Comparison of ENCODE assay signal across 22 mouse cellular contexts in the genomic region with DNA sequence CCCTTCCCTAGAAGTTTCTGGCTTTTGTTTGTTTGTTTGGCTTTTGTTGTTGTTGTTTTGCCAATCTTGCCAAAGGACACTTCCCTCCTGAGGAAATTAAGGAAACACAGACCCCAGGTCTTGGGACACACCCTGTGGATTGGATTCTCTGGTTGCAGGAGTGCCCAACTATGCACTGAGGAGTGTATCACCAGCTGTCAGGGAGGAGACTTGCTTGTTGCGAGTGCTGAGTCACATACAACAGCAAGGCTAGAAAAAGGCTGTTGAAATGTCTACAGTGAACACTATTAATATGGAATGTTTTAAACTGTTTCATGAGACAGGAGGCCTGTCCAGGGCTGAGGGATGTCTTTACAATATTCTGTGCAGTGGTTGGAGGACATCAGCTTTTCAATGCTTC. TPM values are rescaled to one million over a fixed set of nuclear protein-coding genes. Genes with fewer than 3 reads are reported as not detected.
DNase-seq lines count a peak whose midpoint lies in the region; ATAC-seq and TF ChIP-seq lines count a peak whose summit lies in the region.
"Had no signal": no experiment of that assay in that cellular context is flagged by ENCODE, and none has a peak within 500 bp of the region (broad histone marks: within the 10 kb centered on the region; RNA-seq: fewer than 3 reads in every experiment).

No protein-coding gene starts in this region.

- 23% methylated on average over 1 of the region's 1 CpGs for WGBS in stomach, postnatal 0 days

- H3K4me1 ChIP-seq in stomach, postnatal 0 days (replicated peaks; ENCODE audit: control insufficient read depth, insufficient read depth), result no peaks in the 10 kb centered on the region
- H3K4me1 ChIP-seq: forebrain, embryonic 13.5 days; heart, embryonic 10.5 days; hindbrain, embryonic 15.5 days had no signal

- H3K79me3 ChIP-seq in C2C12 (ENCODE audit: low read depth), result no peaks in the 10 kb centered on the region

- H3K9me3 ChIP-seq in stomach, postnatal 0 days (ENCODE audit: control insufficient read depth, low read length), result no peaks in the 10 kb centered on the region
- H3K9me3 ChIP-seq: embryonic facial prominence, embryonic 10.5 days; forebrain, embryonic 13.5 days; heart, embryonic 10.5 days; hindbrain, embryonic 10.5 days; hindbrain, embryonic 15.5 days had no signal

- no peaks in the 10 kb centered on the region for H3K79me2 ChIP-seq in C2C12 (ENCODE audit: control insufficient read depth, insufficient read depth)

- TF ChIP-seq EP300 in stomach, postnatal 0 days (optimal IDR thresholded peaks at IDR 0.05), result no peak

- peak; percentile 65; the same call in 1 of the 2 replicates for ATAC-seq in stomach, postnatal 0 days (ENCODE audit: low FRiP score, low TSS enrichment)
- ATAC-seq: forebrain, embryonic 13.5 days; forebrain, postnatal 0 days; intestine, embryonic 16.5 days had no signal

- no peaks in the 10 kb centered on the region for H3K36me3 ChIP-seq in C2C12 (ENCODE audit: control insufficient read depth, insufficient read depth)
- H3K36me3 ChIP-seq in stomach, postnatal 0 days (ENCODE audit: control insufficient read depth, insufficient read depth, low read length), result no peaks in the 10 kb centered on the region
- H3K36me3 ChIP-seq: embryonic facial prominence, embryonic 10.5 days; heart, embryonic 10.5 days; hindbrain, embryonic 10.5 days; hindbrain, embryonic 15.5 days had no signal

- peak; percentile 29 for DNase-seq in layer of hippocampus, adult 9-10 months (ENCODE audit: low spot score)
- no peak for DNase-seq in layer of hippocampus, adult 8-10 months (ENCODE audit: low spot score in 2 of 2)
- peak; percentile 22 for DNase-seq in adipocyte (ENCODE audit: low spot score)
- DNase-seq in stomach, postnatal 0 days (ENCODE audit: low spot score), result no peak
- no peak for DNase-seq in right cerebral cortex, postnatal 36 days (ENCODE audit: low spot score in 2 of 2)
- no peak for DNase-seq in kidney, postnatal 14 days
- no peak for DNase-seq in right cerebral cortex, postnatal 4 days
- DNase-seq: adrenal gland, postnatal 10 days; B cell, adult 2 months; cerebellum, adult 11-12 months; cerebellum, adult 9-10 months; cerebellum, postnatal 36 days; forebrain, postnatal 0 days; gastrocnemius, postnatal 36 days; heart, adult 18-20 months had no signal

- no peak for TF ChIP-seq CTCF in C2C12 (IDR thresholded peaks at IDR 0.05; ENCODE audit: control insufficient read depth, insufficient read depth, insufficient read length)
- no peak for TF ChIP-seq CTCF in stomach, postnatal 0 days (IDR thresholded peaks at IDR 0.05; ENCODE audit: low read depth)

- H3K9ac ChIP-seq in stomach, postnatal 0 days (ENCODE audit: low read length), result no peak overlapping the region
- H3K9ac ChIP-seq: forebrain, embryonic 13.5 days; forebrain, postnatal 0 days; hindbrain, embryonic 15.5 days had no signal

- no peak overlapping the region for H3K27ac ChIP-seq in stomach, postnatal 0 days (replicated peaks)
- H3K27ac ChIP-seq: embryonic facial prominence, embryonic 10.5 days; forebrain, embryonic 13.5 days; heart, embryonic 10.5 days; hindbrain, embryonic 10.5 days; hindbrain, embryonic 15.5 days had no signal

- H3ac ChIP-seq in C2C12 (ENCODE audit: control insufficient read depth, insufficient read length, low read depth), result no peak overlapping the region

- no peak overlapping the region for H3K4me2 ChIP-seq in stomach, postnatal 0 days (replicated peaks; ENCODE audit: low read depth)
- H3K4me2 ChIP-seq: forebrain, embryonic 13.5 days; hindbrain, embryonic 15.5 days had no signal

- no peaks in the 10 kb centered on the region for H3K27me3 ChIP-seq in C2C12 (ENCODE audit: control insufficient read depth, insufficient read depth, insufficient read length)
- no peaks in the 10 kb centered on the region for H3K27me3 ChIP-seq in stomach, postnatal 0 days (ENCODE audit: control insufficient read depth, insufficient read depth, low read length)
- H3K27me3 ChIP-seq: forebrain, embryonic 13.5 days had no signal

- no peak overlapping the region for H3K4me3 ChIP-seq in C2C12 (ENCODE audit: insufficient read depth, poor library complexity, severe bottlenecking)
- H3K4me3 ChIP-seq in stomach, postnatal 0 days (ENCODE audit: low read depth, low read length), result no peak overlapping the region
- H3K4me3 ChIP-seq: embryonic facial prominence, embryonic 10.5 days; forebrain, embryonic 13.5 days; heart, embryonic 10.5 days; hindbrain, embryonic 10.5 days; hindbrain, embryonic 15.5 days had no signal

TF ChIP-seq in C2C12, 6 proteins besides CTCF, POLR2A, EP300 and RAD21:
- TF ChIP-seq MYOG (IDR thresholded peaks at IDR 0.05; ENCODE audit: control insufficient read depth, extremely low read depth, insufficient read length) (no peak), MYOD1 (IDR thresholded peaks at IDR 0.05; ENCODE audit: control insufficient read depth, insufficient read length, low read depth) (peak; percentile 62)

RNA-seq across cellular contexts. Expression of gene Phf21a, which starts 26.0 kb away (rescaled TPM):
- total RNA-seq in layer of hippocampus, adult 8-10 months (2022), result 100 to 1,000 TPM; 139 to 167 (median 156) TPM
- polyA plus RNA-seq in C2C12 (2012; fragmentation: generic; extraction: Trizol), result 8.5 TPM
- 7.2 and 7.3 TPM in 2 replicates for polyA plus RNA-seq in stomach, postnatal 0 days (2015; fragmentation: Nextera tagmentation; extraction: Ambion mirVana)

RNA-seq across cellular contexts. Expression of gene Creb3l1, which starts 42.6 kb away (rescaled TPM):
- 1 to 10 TPM; 2.5 to 2.8 (median 2.7) TPM for total RNA-seq in layer of hippocampus, adult 8-10 months (2022)
- polyA plus RNA-seq in C2C12 (2012; fragmentation: generic; extraction: Trizol), result 87.1 TPM
- 13.2 and 15.6 TPM in 2 replicates for polyA plus RNA-seq in stomach, postnatal 0 days (2015; fragmentation: Nextera tagmentation; extraction: Ambion mirVana)

Comparison
In these comparisons a context has a peak if more than half of its experiments do, and no peak if none do; other contexts are left out.
1. DNase-seq: peak in layer of hippocampus, adult 9-10 months (single experiment) and adipocyte (single experiment); none in layer of hippocampus, adult 8-10 months (0 of 2), stomach, postnatal 0 days (single experiment), right cerebral cortex, postnatal 36 days (0 of 2), kidney, postnatal 14 days (single experiment) and right cerebral cortex, postnatal 4 days (single experiment).